Mouse (Mus musculus) limb, embryonic 14.5 days (tissue): ENCODE measurements around the gene Col11a2. TPM values are rescaled to one million over a fixed set of nuclear protein-coding genes. Genes with fewer than 3 reads are reported as not detected.

Experiments
- ATAC-seq: fragments of 200-750 bp; cut with Nextera tagmentation; 2 replicates; pipeline ENCODE4 v1.8.0; 2017; ENCODE audit warnings: low read depth, moderate number of reproducible peaks, moderate TSS enrichment; ENCODE audit not compliant: low FRiP score
- DNase-seq: peaks from one replicate; pipeline ENCODE4 v3.0.0-alpha.2; 2015; ENCODE audit warnings: low spot score
- H3K27ac ChIP-seq: fragments of 300-500 bp; sonication (generic); replicated peaks from 2 replicates; pipeline ENCODE4 v1.5.1; 2014; ENCODE audit warnings: low read depth, mild to moderate bottlenecking, low read length, moderate library complexity, mixed read lengths
- H3K27me3 ChIP-seq: fragments of 300-500 bp; sonication (generic); 2 replicates; pipeline ENCODE4 v1.6.1; 2014; ENCODE audit warnings: low read length, mixed read lengths; ENCODE audit not compliant: control insufficient read depth, insufficient read depth
- H3K36me3 ChIP-seq: fragments of 300-500 bp; sonication (generic); 2 replicates; pipeline ENCODE4 v1.6.1; 2014; ENCODE audit warnings: mild to moderate bottlenecking, low read length, moderate library complexity, mixed read lengths; ENCODE audit not compliant: control insufficient read depth, insufficient read depth
- H3K4me1 ChIP-seq: fragments of 300-500 bp; sonication (generic); 2 replicates; pipeline ENCODE4 v1.6.1; 2014; ENCODE audit warnings: antibody characterized with exemption, low read length, mixed read lengths; ENCODE audit not compliant: control insufficient read depth, insufficient read depth
- H3K4me2 ChIP-seq: fragments of 300-500 bp; sonication (generic); replicated peaks from 2 replicates; pipeline ENCODE4 v1.6.1; 2014; ENCODE audit warnings: low read depth, mild to moderate bottlenecking, low read length, moderate library complexity; ENCODE audit not compliant: severe bottlenecking
- H3K4me3 ChIP-seq: fragments of 300-500 bp; sonication (generic); replicated peaks from 2 replicates; pipeline ENCODE4 v1.5.1; 2014; ENCODE audit warnings: low read length
- H3K9ac ChIP-seq: fragments of 300-500 bp; sonication (generic); 2 replicates; pipeline ENCODE4 v1.6.1; 2014; ENCODE audit warnings: mild to moderate bottlenecking, low read depth, low read length, moderate library complexity; ENCODE audit not compliant: severe bottlenecking
- H3K9me3 ChIP-seq: fragments of 300-500 bp; sonication (generic); 2 replicates; pipeline ENCODE4 v1.6.1; 2016; ENCODE audit warnings: low read length; ENCODE audit not compliant: control insufficient read depth
- POLR2A ChIP-seq: fragments of 200-500 bp; IDR thresholded peaks from 2 replicates; pipeline ENCODE4 v1.8.0; 2012; ENCODE audit warnings: inconsistent platforms, mild to moderate bottlenecking, moderate library complexity, borderline replicate concordance; ENCODE audit not compliant: insufficient read depth, insufficient read length; ENCODE audit errors: extremely low read depth
- WGBS: fragments of 180-500 bp; shearing (Covaris S2); extraction: QIAGEN DNeasy Blood & Tissue Kit; methylation state at CpG from one replicate; pipeline ENCODE4 v1.1.7; 2014; 5-methylcytosine and 5-hydroxymethylcytosine counted together
- polyA plus RNA-seq, 2 experiments: library from polyadenylated mRNA; depleted of rRNA in 1 of 2; stranded (reverse) in 1 of 2; unstranded in 1 of 2; fragments of >200 nt; fragmentation: Nextera tagmentation in 1 of 2; extraction: Ambion mirVana in 1 of 2; gene quantifications; 2 replicates each; pipeline versions ENCODE4 v1.2.1 to v1.2.3; 2012 to 2014

Col11a2 gene
- polyA plus RNA-seq, 2 experiments = 72.1 to 201 TPM

GRCm38 (mm10) chr17:34083104-34083503 lies 43.9 kb downstream of the Col11a2 start:
- Histone ChIP-seq H3K27ac (no peak overlapping the region), H3K4me2 (no peak overlapping the region), H3K36me3 (no peaks in the 10 kb centered on the region), H3K9me3 (no peaks in the 10 kb centered on the region), H3K9ac (peak overlapping the region; percentile 4; the same call in 1 of the 2 replicates), H3K4me1 (no peaks in the 10 kb centered on the region), H3K27me3 (no peaks in the 10 kb centered on the region), H3K4me3 (no peak overlapping the region)
- DNase-seq = no peak
- TF ChIP-seq POLR2A = no peak
- ATAC-seq = no peak
- 5% methylated on average over 8 of the region's 8 CpGs for WGBS

- Histone ChIP-seq H3K9ac (no peak overlapping the region), H3K36me3 (no peaks in the 10 kb centered on the region), H3K9me3 (no peaks in the 10 kb centered on the region), H3K4me1 (no peaks in the 10 kb centered on the region), H3K4me3 (no peak overlapping the region), H3K27me3 (no peaks in the 10 kb centered on the region), H3K4me2 (no peak overlapping the region), H3K27ac (no peak overlapping the region)
- ATAC-seq (no peak), DNase-seq (no peak)
- no peak for TF ChIP-seq POLR2A
- WGBS = 59% methylated on average over 2 of the region's 2 CpGs
Observed at GRCm38 (mm10) chr17:34087386-34087785, 48.1 kb downstream of the Col11a2 start.

- no peak for TF ChIP-seq POLR2A
- Histone ChIP-seq H3K4me2 (no peak overlapping the region), H3K4me1 (no peaks in the 10 kb centered on the region), H3K27ac (no peak overlapping the region), H3K4me3 (no peak overlapping the region), H3K27me3 (no peaks in the 10 kb centered on the region), H3K9ac (no peak overlapping the region), H3K36me3 (no peaks in the 10 kb centered on the region), H3K9me3 (no peaks in the 10 kb centered on the region)
- 82% methylated on average over 11 of the region's 11 CpGs for WGBS
- no peak for ATAC-seq
- no peak for DNase-seq
Observed at GRCm38 (mm10) chr17:34088124-34088523, 48.9 kb downstream of the Col11a2 start.

DNA sequence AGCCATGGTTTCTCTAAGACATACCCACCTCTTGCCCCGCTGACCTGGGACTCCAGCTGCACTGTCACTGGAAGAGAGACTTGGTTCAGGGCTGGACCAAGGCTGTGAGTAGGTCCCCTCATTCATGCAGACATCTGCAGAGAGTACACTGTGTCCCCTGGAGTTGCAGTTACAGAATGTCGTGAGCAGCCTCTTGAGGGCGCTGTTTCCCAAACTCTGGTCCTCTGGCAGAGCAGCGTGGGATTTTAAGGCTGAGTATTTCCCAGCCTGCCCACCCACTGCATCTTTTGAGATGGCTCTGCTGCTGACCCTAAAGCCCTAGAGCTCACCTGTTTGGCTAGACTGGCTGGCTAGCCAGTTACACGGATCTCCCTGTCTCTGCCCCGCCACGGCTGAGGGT lies 51.7 kb downstream of the Col11a2 start:
- Histone ChIP-seq H3K27ac (no peak overlapping the region), H3K9ac (no peak overlapping the region), H3K4me1 (no peaks in the 10 kb centered on the region), H3K9me3 (no peaks in the 10 kb centered on the region), H3K36me3 (no peaks in the 10 kb centered on the region), H3K4me2 (no peak overlapping the region), H3K27me3 (no peaks in the 10 kb centered on the region), H3K4me3 (no peak overlapping the region)
- TF ChIP-seq POLR2A = no peak
- ATAC-seq (no peak), DNase-seq (no peak)
- WGBS = 50% methylated on average over 7 of the region's 7 CpGs

GRCm38 (mm10) chr17:34092197-34092875 lies 53.1 kb downstream of the Col11a2 start, which contains the start of gene H2-Oa:
TSS of gene H2-Oa (plus strand) at chr17:34092340.
- 33% methylated on average over 11 of the region's 11 CpGs for WGBS
- Histone ChIP-seq H3K36me3 (no peaks in the 10 kb centered on the region), H3K9ac (no peak within 1 kb of the TSS), H3K9me3 (no peaks in the 10 kb centered on the region), H3K4me2 (no peak within 1 kb of the TSS), H3K27me3 (no peaks in the 10 kb centered on the region), H3K4me1 (no peaks in the 10 kb centered on the region), H3K27ac (no peak within 1 kb of the TSS), H3K4me3 (no peak within 1 kb of the TSS)
- TF ChIP-seq POLR2A = no peak
- ATAC-seq = no peak
- DNase-seq = no peak
